Mouse (Mus musculus) c-Kit-negative CD71-positive TER-119-positive erythroid progenitor cells, embryonic 14.5 days (primary cell): ENCODE data around the gene Trex2.

Experiments used
- DNase-seq: peaks from one replicate; pipeline ENCODE4 v3.0.0-alpha.2; 2013; ENCODE audit warnings: low read depth, low spot score

Gene Trex2

GRCm38 (mm10) chrX:73435252-73435651 is at the start of gene Trex2:
TSS of gene Trex2 (minus strand) at chrX:73435344.
- no peak for DNase-seq

- DNase-seq = no peak
Observed at GRCm38 (mm10) chrX:73484870-73485269, 49.7 kb upstream of the Trex2 start.

- no peak for DNase-seq
Observed at GRCm38 (mm10) chrX:73484076-73484475, 48.9 kb upstream of the Trex2 start.

- no peak for DNase-seq
Observed at GRCm38 (mm10) chrX:73483484-73483810, 48.3 kb upstream of the Trex2 start, which contains the start of gene Bgn. TSS of gene Bgn (plus strand) at chrX:73483602.

- no peak for DNase-seq
Observed at GRCm38 (mm10) chrX:73482643-73483483, 47.7 kb upstream of the Trex2 start.

- no peak for DNase-seq
Observed at GRCm38 (mm10) chrX:73480334-73480733, 45.2 kb upstream of the Trex2 start.

GRCm38 (mm10) chrX:73479656-73480055 is 44.5 kb upstream of the Trex2 start:
- no peak for DNase-seq

GRCm38 (mm10) chrX:73477500-73477899 is 42.4 kb upstream of the Trex2 start:
- no peak for DNase-seq

GRCm38 (mm10) chrX:73476621-73477020 is 41.5 kb upstream of the Trex2 start:
- no peak for DNase-seq

- DNase-seq = no peak
Observed at GRCm38 (mm10) chrX:73475658-73476256, 40.6 kb upstream of the Trex2 start.

- DNase-seq = no peak
Observed at GRCm38 (mm10) chrX:73474340-73475165, 39.4 kb upstream of the Trex2 start.

- DNase-seq = no peak
Observed at GRCm38 (mm10) chrX:73471764-73472163, 36.6 kb upstream of the Trex2 start.

GRCm38 (mm10) chrX:73468752-73469151 is 33.6 kb upstream of the Trex2 start:
- DNase-seq = no peak

GRCm38 (mm10) chrX:73468330-73468729 is 33.2 kb upstream of the Trex2 start:
- DNase-seq = no peak

- DNase-seq = no peak
Observed at GRCm38 (mm10) chrX:73467446-73468241, 32.5 kb upstream of the Trex2 start.

GRCm38 (mm10) chrX:73465483-73466186 is 30.5 kb upstream of the Trex2 start:
- DNase-seq = no peak

GRCm38 (mm10) chrX:73460792-73461191 is 25.6 kb upstream of the Trex2 start:
- no peak for DNase-seq

GRCm38 (mm10) chrX:73458877-73459392 is 23.8 kb upstream of the Trex2 start, which contains the start of gene Haus7:
TSS of gene Haus7 (minus strand) at chrX:73459044.
- peak; percentile 74 for DNase-seq

- peak; percentile 13 for DNase-seq
Observed at GRCm38 (mm10) chrX:73451949-73452348, 16.8 kb upstream of the Trex2 start.

GRCm38 (mm10) chrX:73441428-73441827 is 6.3 kb upstream of the Trex2 start:
- no peak for DNase-seq

GRCm38 (mm10) chrX:73432850-73433249 is 2.3 kb downstream of the Trex2 start:
- no peak for DNase-seq
